Mouse (Mus musculus) adrenal gland, postnatal 36 days (tissue): ENCODE results near the gene Anxa2. TPM values are rescaled to one million over a fixed set of nuclear protein-coding genes. Genes with fewer than 3 reads are reported as not detected.

Experiments used
- DNase-seq, 2 experiments: peaks; one replicate each; pipeline ENCODE4 v3.0.0; 2021; ENCODE audit warnings: mixed read lengths in 1 of 2
- long read RNA-seq, 2 experiments: library from polyadenylated mRNA; stranded (forward); transcript quantifications; one replicate each; pipeline ENCODE4 v2.0.0; 2021; ENCODE audit warnings: borderline sequencing depth in 2 of 2
- total RNA-seq, 2 experiments: library from RNA; stranded (reverse); gene quantifications; 2 replicates each; pipeline ENCODE4 v1.2.3; 2021

The Anxa2 gene
- 100 to 1,000 TPM; 396 to 515 TPM for total RNA-seq
- long read RNA-seq, experiment 1, transcript Anxa2-201 (13 exons, 1,447 nt): major isoform, 742 of 817 reads
- long read RNA-seq, experiment 1, partial matches to known transcripts: 31 of 817 reads
- long read RNA-seq, experiment 1, other reads (novel, unspliced or antisense): 44 of 817 reads
- long read RNA-seq, experiment 2, transcript Anxa2-201 (13 exons, 1,447 nt): major isoform, 292 of 324 reads
- long read RNA-seq, experiment 2, partial matches to known transcripts: 20 of 324 reads
- long read RNA-seq, experiment 2, other reads (novel, unspliced or antisense): 12 of 324 reads

- DNase-seq: peak; percentile 98 to 99
Observed at GRCm38 (mm10) chr9:69453066-69453900, at the start of gene Anxa2. Anxa2 (plus strand) TSS chr9:69453620.

- DNase-seq: no peak
Observed at GRCm38 (mm10) chr9:69404671-69405070, 48.7 kb upstream of the Anxa2 start.

GRCm38 (mm10) chr9:69419476-69419875 is 33.9 kb upstream of the Anxa2 start:
- no peak for DNase-seq

GRCm38 (mm10) chr9:69430531-69430930 is 22.9 kb upstream of the Anxa2 start:
- peak; percentile 33 to 39 for DNase-seq

- peak in 1 of 2 experiments; percentile 27 for DNase-seq
Observed at GRCm38 (mm10) chr9:69431863-69432555, 21.4 kb upstream of the Anxa2 start.

GRCm38 (mm10) chr9:69435194-69435593 is 18.2 kb upstream of the Anxa2 start:
- no peak for DNase-seq

- DNase-seq: no peak
Observed at GRCm38 (mm10) chr9:69435662-69436061, 17.8 kb upstream of the Anxa2 start.

- no peak for DNase-seq
Observed at GRCm38 (mm10) chr9:69439805-69440357, 13.5 kb upstream of the Anxa2 start.

- DNase-seq: no peak
Observed at GRCm38 (mm10) chr9:69442471-69443038, 10.9 kb upstream of the Anxa2 start.

GRCm38 (mm10) chr9:69443203-69443602 is 10.2 kb upstream of the Anxa2 start:
- peak; percentile 76 to 82 for DNase-seq

- DNase-seq: no peak
Observed at GRCm38 (mm10) chr9:69448801-69449200, 4.6 kb upstream of the Anxa2 start.

- DNase-seq: no peak
Observed at GRCm38 (mm10) chr9:69450636-69451035, 2.8 kb upstream of the Anxa2 start.

- DNase-seq: no peak
Observed at GRCm38 (mm10) chr9:69451886-69452810, 1.3 kb upstream of the Anxa2 start.

GRCm38 (mm10) chr9:69453901-69454666 is 664 bp downstream of the Anxa2 start:
- peak; percentile 54 to 71 for DNase-seq

GRCm38 (mm10) chr9:69454691-69455090 is 1.3 kb downstream of the Anxa2 start:
- no peak for DNase-seq

GRCm38 (mm10) chr9:69455391-69455790 is 2.0 kb downstream of the Anxa2 start:
- peak; percentile 53 to 62 for DNase-seq

- DNase-seq: no peak
Observed at GRCm38 (mm10) chr9:69456406-69457075, 3.1 kb downstream of the Anxa2 start.

- DNase-seq: no peak
Observed at GRCm38 (mm10) chr9:69457143-69457542, 3.7 kb downstream of the Anxa2 start.
